Mouse (Mus musculus) liver, embryonic 14.5 days (tissue): ENCODE results near the gene Dhrs13. TPM values are rescaled to one million over a fixed set of nuclear protein-coding genes. Genes with fewer than 3 reads are reported as not detected.
A peak's percentile ranks its signal among the peaks of the same experiment; 100 is the strongest.

ENCODE experiments used
- ATAC-seq: fragments of 200-750 bp; cut with Nextera tagmentation; 2 replicates; pipeline ENCODE4 v1.8.0; 2017; ENCODE audit warnings: moderate number of reproducible peaks, mild to moderate bottlenecking, moderate library complexity; ENCODE audit not compliant: insufficient read depth
- DNase-seq, 3 experiments: peaks; one replicate each; pipeline ENCODE4 v3.0.0-alpha.2; 2012 to 2013; ENCODE audit warnings: low read depth in 3 of 3, low spot score in 3 of 3
- H3K27ac ChIP-seq: fragments of 300-500 bp; sonication (generic); 2 replicates; pipeline ENCODE4 v1.5.1; 2014; ENCODE audit warnings: moderate library complexity, mild to moderate bottlenecking, control low read depth, inconsistent platforms
- H3K27me3 ChIP-seq: fragments of 300-500 bp; sonication (generic); 2 replicates; pipeline ENCODE4 v1.6.1; 2014; ENCODE audit warnings: mild to moderate bottlenecking, low read length, moderate library complexity; ENCODE audit not compliant: control insufficient read depth, insufficient read depth
- H3K36me3 ChIP-seq: fragments of 300-500 bp; sonication (generic); replicated peaks from 2 replicates; pipeline ENCODE4 v1.6.1; 2014; ENCODE audit warnings: low read depth; ENCODE audit not compliant: control insufficient read depth, insufficient read depth
- H3K4me1 ChIP-seq, 2 experiments: fragments of 200-500 bp in 1 of 2; fragments of 300-500 bp in 1 of 2; sonication (generic) in 1 of 2; replicated peaks; 2 replicates each; pipeline ENCODE4 v1.6.1; 2012 to 2014; ENCODE audit warnings: antibody characterized with exemption in 1 of 2, inconsistent platforms in 1 of 2, low read length in 1 of 2; ENCODE audit not compliant: control insufficient read depth in 2 of 2, insufficient read depth in 2 of 2
- H3K4me2 ChIP-seq: fragments of 300-500 bp; sonication (generic); 2 replicates; pipeline ENCODE4 v1.6.1; 2014; ENCODE audit warnings: low read depth, mild to moderate bottlenecking, control low read depth, moderate library complexity
- H3K4me3 ChIP-seq, 2 experiments: fragments of 200-500 bp in 1 of 2; fragments of 300-500 bp in 1 of 2; sonication (generic) in 1 of 2; 2 replicates each; pipeline ENCODE4 v1.5.1; 2012 to 2014; ENCODE audit warnings: low read depth in 2 of 2, low read length in 2 of 2, mild to moderate bottlenecking in 2 of 2, control low read depth in 1 of 2, inconsistent platforms in 1 of 2, moderate library complexity in 1 of 2; ENCODE audit not compliant: insufficient read depth in 1 of 2
- H3K9ac ChIP-seq: fragments of 300-500 bp; sonication (generic); replicated peaks from 2 replicates; pipeline ENCODE4 v1.6.1; 2014; ENCODE audit warnings: mild to moderate bottlenecking, control low read depth, moderate library complexity
- H3K9me3 ChIP-seq: fragments of 300-500 bp; sonication (generic); 2 replicates; pipeline ENCODE4 v1.6.1; 2016; ENCODE audit warnings: low read length, mixed read lengths; ENCODE audit not compliant: control insufficient read depth
- CTCF ChIP-seq: IDR thresholded peaks from 2 replicates; pipeline ENCODE4 v1.5.1; 2016; ENCODE audit warnings: antibody characterized with exemption, low read depth, control low read depth
- EP300 ChIP-seq: IDR thresholded peaks from 2 replicates; pipeline ENCODE4 v1.6.1; 2016; ENCODE audit warnings: antibody characterized with exemption, low read depth
- WGBS: fragments of 180-500 bp; shearing (Covaris S2); extraction: QIAGEN DNeasy Blood & Tissue Kit; methylation state at CpG from one replicate; pipeline ENCODE4 v1.1.7; 2014; ENCODE audit not compliant: insufficient replicate concordance; 5-methylcytosine and 5-hydroxymethylcytosine counted together
- polyA plus RNA-seq, 2 experiments: library from polyadenylated mRNA; depleted of rRNA in 1 of 2; stranded (reverse) in 1 of 2; unstranded in 1 of 2; fragments of >200 nt; fragmentation: Nextera tagmentation in 1 of 2; extraction: Ambion mirVana in 1 of 2; gene quantifications; 2 replicates each; pipeline versions ENCODE4 v1.2.1 to v1.2.3; 2012 to 2014

The Dhrs13 gene
- polyA plus RNA-seq, 2 experiments: 8.6 to 17.8 TPM

DNA sequence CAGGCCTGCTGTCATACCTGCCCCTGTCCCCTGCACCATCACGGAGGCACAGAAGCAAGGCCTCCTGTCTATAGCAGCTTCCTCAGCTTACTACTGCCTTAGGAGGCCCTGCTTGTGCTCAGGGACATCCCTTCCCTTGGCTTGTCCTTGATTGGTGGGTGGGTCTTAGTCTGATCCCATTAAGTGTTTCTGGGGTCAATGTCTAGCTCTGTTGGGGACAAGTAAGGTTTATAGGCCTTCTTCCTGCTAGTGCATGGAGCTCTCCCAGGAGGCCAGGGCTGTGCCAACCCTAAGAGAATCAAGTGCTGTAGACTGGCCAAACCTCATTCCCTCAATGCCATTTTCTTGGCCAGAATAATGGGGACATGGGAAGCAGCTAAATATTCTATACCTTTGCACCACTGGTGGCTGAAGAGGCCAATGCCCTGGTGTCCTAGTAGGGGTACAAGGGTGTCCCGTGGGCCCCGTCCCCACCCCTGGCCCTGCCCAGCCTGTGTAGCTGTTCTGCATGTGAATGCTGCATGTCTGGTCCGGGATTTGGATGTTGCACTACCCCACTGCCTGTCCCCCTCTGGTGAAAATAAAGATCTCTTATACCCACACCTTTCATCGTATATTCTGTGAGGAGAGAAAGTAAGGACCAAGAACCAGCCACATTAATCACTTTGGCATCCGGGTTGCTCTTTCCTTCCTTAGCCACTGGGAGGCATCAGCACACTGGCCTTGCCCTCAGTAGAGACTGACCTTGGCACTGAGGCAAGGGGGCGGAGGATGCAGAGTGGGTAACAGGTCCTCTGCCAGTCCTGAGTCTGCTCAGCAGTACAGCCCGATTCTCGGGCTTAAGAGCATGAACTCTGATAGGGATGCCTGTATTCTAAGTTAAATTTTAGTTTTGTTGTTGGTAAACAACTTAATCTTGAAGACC is 28.0 kb downstream of the Dhrs13 start:
- Histone ChIP-seq H3K27ac (peak overlapping the region; percentile 81), H3K4me1 (peaks cover 38 to 42% of the 10 kb centered on the region in 2 experiments), H3K9ac (no peak overlapping the region), H3K4me2 (peak overlapping the region; percentile 34), H3K36me3 (peaks cover 6% of the 10 kb centered on the region; the same call in 1 of the 2 replicates), H3K9me3 (no peaks in the 10 kb centered on the region), H3K4me3 (no peak overlapping the region; a peak in 1 of 4 replicates), H3K27me3 (no peaks in the 10 kb centered on the region)
- peak; percentile 99 for TF ChIP-seq CTCF
- TF ChIP-seq EP300: no peak
- 41% methylated on average over 9 of the region's 9 CpGs for WGBS
- ATAC-seq (peak; percentile 81), DNase-seq (peak; percentile 55 to 67 (median 63))

DNA sequence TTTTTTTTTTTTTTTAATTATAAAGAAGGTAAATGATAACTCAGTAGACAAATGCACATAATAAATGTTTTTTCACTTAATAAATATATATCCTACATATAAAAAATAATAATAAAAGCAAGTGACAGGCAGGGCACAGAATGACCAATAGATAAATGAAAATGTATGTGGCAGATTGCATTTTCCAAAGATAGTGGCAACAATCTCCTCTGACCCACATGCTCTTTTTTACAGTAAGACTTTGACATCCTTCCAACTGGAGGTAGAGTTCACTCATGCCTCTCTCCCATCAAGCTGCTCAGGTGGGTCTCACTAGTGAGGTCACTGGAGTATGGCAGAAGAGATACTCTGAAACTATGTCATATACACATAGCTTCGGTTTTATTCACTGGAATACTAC is 30.5 kb downstream of the Dhrs13 start:
- WGBS: 54% methylated on average over 1 of the region's 1 CpGs
- peak overlapping the region; percentile 52; the same call in 1 of the 2 replicates for H3K9ac ChIP-seq
- TF ChIP-seq EP300: peak; percentile 70
- no peak for TF ChIP-seq CTCF
- H3K27me3 ChIP-seq: no peaks in the 10 kb centered on the region
- peaks cover 60 to 65% of the 10 kb centered on the region in 2 experiments for H3K4me1 ChIP-seq
- peak overlapping the region; percentile 23 for H3K4me2 ChIP-seq
- no peak overlapping the region for H3K4me3 ChIP-seq
- no peak for ATAC-seq
- peak overlapping the region; percentile 98 for H3K27ac ChIP-seq
- DNase-seq: no peak
- H3K36me3 ChIP-seq: peaks cover 6% of the 10 kb centered on the region; the same call in 1 of the 2 replicates
- no peaks in the 10 kb centered on the region for H3K9me3 ChIP-seq

DNA sequence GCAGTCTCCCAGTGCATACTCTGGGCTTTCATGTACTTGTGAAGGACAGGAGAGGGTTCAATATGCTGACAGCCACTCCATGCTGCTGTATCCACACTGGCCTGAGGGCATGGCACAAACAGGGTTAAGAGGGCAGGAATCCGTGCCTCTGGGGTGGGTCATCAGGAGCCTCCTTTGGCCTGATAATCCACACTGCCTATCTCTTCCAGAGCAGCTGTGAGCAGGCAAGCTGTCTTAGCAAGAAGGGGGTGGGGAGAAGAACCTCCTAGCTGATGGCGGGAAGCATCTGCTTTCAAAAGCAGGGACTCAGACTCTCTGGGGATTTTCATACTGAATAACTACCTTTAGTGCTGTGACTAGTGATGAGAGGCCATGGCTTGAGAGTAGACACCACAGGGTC is 33.8 kb downstream of the Dhrs13 start:
- H3K9me3 ChIP-seq: no peaks in the 10 kb centered on the region
- no peaks in the 10 kb centered on the region for H3K36me3 ChIP-seq
- peak; percentile 84 to 89 (median 86) for DNase-seq
- ATAC-seq: peak; percentile 77
- peak; percentile 6; the same call in 1 of the 2 replicates for TF ChIP-seq CTCF
- TF ChIP-seq EP300: peak; percentile 99
- peak overlapping the region; percentile 90 for H3K9ac ChIP-seq
- H3K4me2 ChIP-seq: peak overlapping the region; percentile 95
- no peaks in the 10 kb centered on the region for H3K27me3 ChIP-seq
- peak overlapping the region; percentile 98 for H3K27ac ChIP-seq
- H3K4me1 ChIP-seq: peaks cover 82 to 85% of the 10 kb centered on the region in 2 experiments
- H3K4me3 ChIP-seq: peak overlapping the region; percentile 1 to 29; a peak in 3 of 4 replicates
- 4% methylated on average over 2 of the region's 2 CpGs for WGBS

DNA sequence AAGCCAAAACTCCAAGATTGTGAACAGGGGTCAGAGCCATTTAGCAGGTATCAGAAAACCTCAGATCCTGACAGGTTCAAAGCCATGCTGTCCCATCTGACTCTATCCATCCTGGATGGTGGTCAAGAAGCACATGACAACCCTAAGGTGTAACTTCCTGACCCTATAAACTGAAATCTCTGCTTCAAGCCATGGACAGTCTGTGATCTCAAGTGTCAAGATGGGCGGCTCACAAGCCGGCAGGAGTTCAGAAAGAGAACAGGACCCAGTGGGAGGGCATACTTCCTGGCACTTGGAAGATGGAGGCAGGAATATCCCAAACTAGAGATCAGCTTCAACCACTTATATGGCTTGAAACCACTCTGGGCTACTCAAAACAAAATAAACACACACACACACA is 34.6 kb downstream of the Dhrs13 start:
- ATAC-seq (no peak), DNase-seq (no peak)
- Histone ChIP-seq H3K4me3 (peak overlapping the region in 1 of 2 experiments; percentile 29; a peak in 3 of 4 replicates), H3K36me3 (no peaks in the 10 kb centered on the region), H3K9ac (peak overlapping the region; percentile 90), H3K9me3 (no peaks in the 10 kb centered on the region), H3K27me3 (no peaks in the 10 kb centered on the region), H3K4me2 (peak overlapping the region; percentile 95), H3K4me1 (peaks cover 80 to 83% of the 10 kb centered on the region in 2 experiments), H3K27ac (peak overlapping the region; percentile 98)
- 50% methylated on average over 2 of the region's 2 CpGs for WGBS
- TF ChIP-seq CTCF (no peak), EP300 (no peak)

DNA sequence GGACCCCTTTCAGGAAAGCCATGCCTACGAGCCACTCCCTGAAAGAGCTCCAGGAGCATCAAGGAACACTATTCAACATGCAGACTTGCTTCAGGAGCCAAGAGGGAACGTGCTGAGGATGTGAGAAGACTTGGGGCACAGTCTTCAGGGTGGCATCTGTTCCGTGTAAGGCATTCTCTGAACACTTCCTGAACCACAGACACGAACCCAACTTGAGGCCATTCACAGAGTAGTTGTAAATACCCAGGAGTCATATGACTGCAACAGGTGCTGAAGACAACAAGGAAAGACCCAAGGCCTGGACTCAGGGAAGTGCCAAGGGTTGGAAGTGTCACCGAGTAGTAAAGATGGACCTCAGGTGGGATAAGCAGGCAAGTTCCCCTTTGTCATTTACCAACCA is 35.5 kb downstream of the Dhrs13 start:
- H3K27me3 ChIP-seq: no peaks in the 10 kb centered on the region
- H3K36me3 ChIP-seq: no peaks in the 10 kb centered on the region
- H3K27ac ChIP-seq: peak overlapping the region; percentile 98
- H3K4me1 ChIP-seq: peaks cover 74 to 80% of the 10 kb centered on the region in 2 experiments
- H3K4me3 ChIP-seq: peak overlapping the region in 1 of 2 experiments; percentile 1; a peak in 1 of 4 replicates
- peak overlapping the region; percentile 95 for H3K4me2 ChIP-seq
- DNase-seq: no peak
- H3K9ac ChIP-seq: peak overlapping the region; percentile 90
- WGBS: 61% methylated on average over 5 of the region's 5 CpGs
- no peak for ATAC-seq
- H3K9me3 ChIP-seq: no peaks in the 10 kb centered on the region
- TF ChIP-seq CTCF: no peak
- no peak for TF ChIP-seq EP300
